Mouse (Mus musculus): ENCODE measurements at regions not wholly inside any gene's neighbourhood (a gene's known extent, or its start where the extent isn't known, plus 50 kb on each side); places are given as distances from the start of the nearest gene placed in this dataset.
A peak's percentile ranks its signal among the peaks of the same experiment; 100 is the strongest.

DNA sequence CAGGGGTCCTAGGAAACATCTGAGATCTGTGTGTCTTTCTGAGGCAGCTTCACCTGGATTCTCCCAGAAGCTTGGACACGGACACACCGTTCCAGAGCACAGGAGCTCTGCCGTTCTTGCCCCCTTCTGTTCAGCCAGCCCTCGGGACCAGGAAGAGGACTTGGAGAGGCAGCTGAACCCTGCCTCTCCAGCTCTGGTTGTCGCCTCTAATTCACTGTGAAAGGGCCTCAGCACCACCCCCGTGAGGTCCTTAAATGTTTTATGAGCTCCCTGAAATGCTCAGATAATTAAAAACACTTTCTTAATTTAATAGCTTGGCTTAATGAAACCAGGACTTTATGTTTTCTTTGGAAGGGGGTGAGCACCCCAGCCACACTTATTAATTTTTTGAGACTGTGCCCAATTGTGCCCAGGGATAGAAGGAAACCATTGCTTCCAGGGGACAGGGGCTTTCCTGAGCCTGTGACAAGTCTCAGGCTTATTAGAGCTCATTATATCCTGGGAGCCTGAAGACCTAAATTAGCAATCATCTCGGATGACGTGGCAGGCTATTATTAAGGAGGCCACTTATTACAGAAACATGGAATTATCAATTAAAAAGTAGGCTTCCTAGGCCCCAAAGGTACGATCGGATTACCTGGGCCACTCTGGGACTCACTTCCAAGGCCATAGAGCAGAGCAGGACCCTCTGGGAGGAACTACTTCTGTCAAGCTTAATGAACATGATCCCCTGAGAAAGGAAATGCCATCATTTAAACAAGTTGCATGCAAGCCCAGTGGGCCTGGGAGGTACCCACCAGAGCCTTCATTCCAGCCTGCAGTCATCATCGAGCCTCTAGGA lies 263.4 kb upstream of the Dynlrb2 start:
- no peak for DNase-seq (ENCODE audit: extremely low spot score in 1 of 2, low spot score in 1 of 2)

- DNase-seq (ENCODE audit: extremely low spot score in 1 of 2, low spot score in 1 of 2) = no peak
Measured at GRCm38 (mm10) chr8:116238670-116239069, 266.1 kb upstream of the Dynlrb2 start.

GRCm38 (mm10) chr8:116237561-116238100 lies 267.1 kb upstream of the Dynlrb2 start:
- DNase-seq (ENCODE audit: extremely low spot score in 1 of 2, low spot score in 1 of 2) = no peak

GRCm38 (mm10) chr8:116229654-116230136 lies 275.1 kb upstream of the Dynlrb2 start:
- DNase-seq (ENCODE audit: extremely low spot score in 1 of 2, low spot score in 1 of 2) = no peak

DNA sequence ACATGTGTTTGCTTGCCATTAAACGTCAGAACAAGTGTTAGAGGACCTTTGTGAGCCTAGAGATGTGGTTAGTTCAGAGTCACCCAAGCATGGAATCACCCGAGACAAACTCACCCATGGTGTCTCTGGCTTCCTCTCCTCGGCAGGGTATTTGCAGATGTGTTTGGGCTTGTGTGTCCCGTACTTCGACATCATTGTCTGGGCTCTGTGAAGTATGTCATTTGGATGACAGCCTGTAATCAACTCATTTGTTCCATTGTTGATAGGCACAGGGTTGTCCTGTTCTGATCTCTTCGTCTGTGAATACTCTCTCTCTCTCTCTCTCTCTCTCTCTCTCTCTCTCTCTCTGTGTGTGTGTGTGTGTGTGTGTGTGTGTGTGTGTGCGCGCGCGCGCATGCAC lies 277.8 kb upstream of the Dynlrb2 start:
- no peak for DNase-seq (ENCODE audit: extremely low spot score in 1 of 2, low spot score in 1 of 2)

GRCm38 (mm10) chr8:116223235-116223634 lies 281.5 kb upstream of the Dynlrb2 start:
- DNase-seq (ENCODE audit: extremely low spot score in 1 of 2, low spot score in 1 of 2) = no peak

DNA sequence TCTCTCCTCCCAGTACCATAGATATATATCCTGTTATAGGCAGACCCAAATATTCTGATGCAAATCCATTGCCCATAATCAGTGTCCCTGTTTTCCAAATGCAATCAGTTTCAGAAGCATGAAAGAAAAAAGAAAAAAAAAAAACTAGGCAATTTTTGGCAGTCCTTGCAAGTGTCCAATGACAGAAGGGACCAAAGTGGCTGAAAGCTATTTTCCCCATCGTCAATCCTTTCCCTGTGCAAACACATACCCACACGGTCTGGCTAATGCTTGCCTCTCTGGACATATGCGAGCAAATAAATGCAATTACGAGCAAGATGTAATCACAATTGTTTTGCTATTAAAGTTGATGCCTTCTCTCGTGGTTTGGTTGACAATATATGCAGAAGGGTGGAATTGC lies 288.9 kb upstream of the Dynlrb2 start:
- no peak for DNase-seq (ENCODE audit: extremely low spot score in 1 of 2, low spot score in 1 of 2)

- no peak for DNase-seq (ENCODE audit: extremely low spot score in 1 of 2, low spot score in 1 of 2)
Measured at GRCm38 (mm10) chr8:116215286-116215860, 289.4 kb upstream of the Dynlrb2 start.

DNA sequence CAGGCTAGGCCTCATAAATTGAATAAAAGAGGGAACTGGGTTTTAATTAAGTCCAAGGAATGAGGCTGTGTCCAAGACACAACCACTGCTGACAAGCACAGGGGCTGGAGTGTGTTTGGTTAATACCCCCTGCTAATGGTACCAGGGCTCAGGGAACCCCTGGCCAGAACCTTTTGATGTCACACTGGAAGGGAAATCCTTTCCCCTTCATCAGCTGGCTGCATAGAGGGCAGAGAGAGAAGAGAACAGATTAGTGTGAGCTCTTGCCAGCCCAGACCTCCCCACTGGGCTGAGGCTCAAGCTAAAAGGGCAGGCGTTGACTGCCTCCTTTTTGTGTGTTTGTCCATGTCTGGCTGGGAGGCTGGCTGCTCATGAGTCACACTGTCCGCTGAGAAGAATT lies 301.1 kb upstream of the Dynlrb2 start:
- DNase-seq (ENCODE audit: extremely low spot score in 1 of 2, low spot score in 1 of 2) = peak in 1 of 2 experiments; percentile 3

- DNase-seq (ENCODE audit: extremely low spot score in 1 of 2, low spot score in 1 of 2) = no peak
Measured at GRCm38 (mm10) chr8:116200459-116200999, 304.2 kb upstream of the Dynlrb2 start.

DNA sequence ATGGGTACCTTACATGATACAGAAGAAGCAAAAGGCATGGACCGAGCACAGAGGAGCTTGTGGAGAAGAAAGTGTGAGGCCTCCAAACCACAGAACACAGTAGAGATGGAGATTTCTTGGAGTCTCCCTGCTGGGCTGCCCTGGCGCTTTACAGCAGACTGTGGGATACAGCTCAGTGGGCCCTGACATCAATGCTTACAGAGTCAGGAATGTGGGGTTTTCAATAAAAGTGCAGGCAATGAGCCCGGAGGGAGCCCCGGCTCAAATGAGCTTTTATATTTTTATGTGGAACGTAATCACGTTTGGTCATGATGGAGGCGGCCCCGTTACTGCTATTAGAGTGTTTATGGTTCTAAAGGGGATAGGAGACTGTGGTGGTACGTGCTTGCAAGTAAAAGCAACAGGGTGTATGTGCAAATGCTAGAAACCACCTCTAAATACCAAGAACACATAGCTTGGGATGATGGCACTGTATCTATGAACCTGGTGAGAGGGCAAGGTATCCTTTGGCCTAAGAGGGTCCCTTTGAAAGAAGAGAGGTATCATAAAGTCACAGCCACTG lies 308.1 kb upstream of the Dynlrb2 start:
- DNase-seq (ENCODE audit: extremely low spot score in 1 of 2, low spot score in 1 of 2) = no peak

DNA sequence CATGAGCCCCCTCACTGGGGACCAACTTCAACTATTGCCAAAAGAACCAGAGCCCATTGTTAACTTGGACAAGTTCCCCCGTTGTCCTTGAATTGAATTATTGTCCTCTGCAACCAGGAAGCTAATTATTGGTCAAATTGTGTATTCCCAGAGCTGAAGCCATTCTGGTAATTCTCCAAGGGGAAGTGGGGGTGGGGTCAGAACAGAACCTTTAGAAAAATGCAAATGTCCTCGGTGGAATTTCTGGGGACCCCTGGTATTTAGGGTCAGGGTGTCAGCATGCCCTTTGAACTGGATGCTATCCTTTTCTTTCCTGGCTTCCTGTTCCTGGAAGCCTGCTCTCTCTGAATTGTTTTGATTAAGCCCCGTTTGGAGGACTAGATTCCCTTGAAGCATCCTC lies 312.7 kb upstream of the Dynlrb2 start:
- DNase-seq (ENCODE audit: extremely low spot score in 1 of 2, low spot score in 1 of 2) = no peak

- DNase-seq (ENCODE audit: extremely low spot score in 1 of 2, low spot score in 1 of 2) = no peak
Measured at GRCm38 (mm10) chr8:116185206-116185605, 319.6 kb upstream of the Dynlrb2 start.

GRCm38 (mm10) chr8:116184241-116184640 lies 320.5 kb upstream of the Dynlrb2 start:
- no peak for DNase-seq (ENCODE audit: extremely low spot score in 1 of 2, low spot score in 1 of 2)

GRCm38 (mm10) chr8:116177946-116178345 lies 326.8 kb upstream of the Dynlrb2 start:
- no peak for DNase-seq (ENCODE audit: extremely low spot score in 1 of 2, low spot score in 1 of 2)

GRCm38 (mm10) chr8:116174891-116175290 lies 329.9 kb upstream of the Dynlrb2 start:
- DNase-seq (ENCODE audit: extremely low spot score in 1 of 2, low spot score in 1 of 2) = no peak

DNA sequence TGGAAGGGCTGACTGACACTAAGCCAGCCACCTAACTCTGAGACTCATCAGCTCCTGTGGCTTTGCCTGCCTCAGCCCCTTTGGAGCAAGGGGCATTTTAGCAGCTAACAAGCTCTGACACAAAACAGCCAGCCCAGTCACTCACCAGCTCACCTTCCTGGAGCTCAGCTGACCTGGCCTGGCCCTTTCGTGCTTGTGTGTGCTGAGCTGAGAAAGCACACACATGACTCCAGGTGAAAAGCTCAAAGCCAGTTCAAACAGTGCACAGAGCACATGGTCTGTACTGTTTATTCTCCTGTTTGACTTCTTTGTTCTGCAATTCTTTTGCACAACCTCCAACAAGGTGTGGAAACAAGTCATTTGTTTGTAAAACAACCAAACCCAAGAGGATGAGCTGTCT lies 330.8 kb upstream of the Dynlrb2 start:
- no peak for DNase-seq (ENCODE audit: extremely low spot score in 1 of 2, low spot score in 1 of 2)

- no peak for DNase-seq (ENCODE audit: extremely low spot score in 1 of 2, low spot score in 1 of 2)
Measured at GRCm38 (mm10) chr8:116167874-116168273, 336.9 kb upstream of the Dynlrb2 start.

DNA sequence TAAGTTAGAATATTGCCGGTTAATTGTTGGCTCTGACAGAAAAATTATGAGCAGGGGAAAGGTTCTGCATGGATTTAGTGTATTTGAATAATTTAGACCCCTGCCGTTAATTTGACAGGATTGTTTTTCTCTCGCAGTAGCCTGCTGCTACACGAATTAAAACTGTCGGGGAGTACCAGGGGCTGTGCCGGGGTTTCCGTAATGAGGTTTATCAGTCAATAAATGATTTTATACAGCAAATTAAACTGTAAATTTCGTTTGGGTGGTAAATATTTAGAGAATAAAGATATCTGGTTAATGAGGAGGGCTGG lies 339.8 kb upstream of the Dynlrb2 start:
- DNase-seq (ENCODE audit: extremely low spot score in 1 of 2, low spot score in 1 of 2) = no peak

DNA sequence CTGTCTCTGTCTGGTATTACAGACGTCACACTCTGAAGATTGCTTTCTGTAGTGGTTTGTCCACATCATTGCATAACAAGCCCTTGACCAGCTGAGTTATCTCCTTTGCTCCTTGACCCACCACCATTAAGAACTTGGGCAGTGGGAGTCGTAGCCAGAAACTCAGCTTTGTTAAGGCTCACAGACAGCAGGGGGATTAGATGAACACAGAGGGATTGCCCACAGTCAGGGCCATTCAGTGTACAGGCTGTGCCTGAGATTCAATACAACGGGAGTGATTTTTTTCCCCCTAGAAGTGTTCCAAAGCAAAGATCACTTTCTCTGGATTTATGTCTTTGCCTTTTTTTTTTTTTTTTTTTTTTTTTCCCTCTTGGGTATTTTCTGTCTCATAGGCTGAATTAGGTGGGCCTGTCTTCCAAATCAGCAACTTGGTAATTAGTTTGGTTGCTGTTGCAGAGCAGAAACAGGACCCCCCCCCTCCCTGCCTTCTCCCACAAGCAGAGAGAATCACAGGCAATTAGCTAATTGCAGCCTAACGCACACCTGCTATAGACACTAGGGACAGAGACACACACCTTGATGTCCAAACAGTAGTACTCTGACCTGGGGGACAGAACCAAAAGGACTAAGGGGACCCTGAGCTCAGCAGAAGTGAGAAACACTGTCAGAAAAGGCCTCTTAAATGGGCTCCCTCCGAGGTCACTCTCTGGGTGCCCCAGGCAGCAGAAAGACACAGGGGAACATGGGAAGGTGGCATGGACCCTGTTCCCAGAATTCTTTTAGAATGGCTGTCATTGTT lies 340.4 kb upstream of the Dynlrb2 start:
- DNase-seq (ENCODE audit: extremely low spot score in 1 of 2, low spot score in 1 of 2) = no peak

GRCm38 (mm10) chr8:116160932-116161331 lies 343.8 kb upstream of the Dynlrb2 start:
- no peak for DNase-seq (ENCODE audit: extremely low spot score in 1 of 2, low spot score in 1 of 2)
